Mouse (Mus musculus): ENCODE data around the gene Prkag2.

Prkag2 gene

DNA sequence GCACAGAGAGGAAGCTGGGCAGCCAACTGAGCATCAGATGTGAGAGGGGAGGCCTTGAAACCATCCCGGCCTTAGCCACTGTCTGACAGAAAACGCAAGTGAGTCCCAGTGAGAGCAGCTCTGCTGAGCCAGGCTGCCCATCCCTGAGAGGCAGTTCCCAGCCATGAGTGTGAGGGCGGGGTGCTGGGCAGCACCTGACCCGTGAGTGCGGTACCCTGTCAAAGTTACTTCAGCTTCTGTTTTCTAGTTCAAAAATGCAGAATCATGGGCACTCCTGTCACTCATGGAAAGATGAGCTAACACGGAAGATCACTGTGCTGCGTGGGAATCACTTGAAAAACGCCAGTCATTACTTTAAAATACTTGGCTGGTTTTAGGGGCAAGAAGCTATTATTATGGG, 49.6 kb downstream of the Prkag2 start:
- no peak for DNase-seq (ENCODE audit: low read depth in 2 of 2, low spot score in 2 of 2)

DNA sequence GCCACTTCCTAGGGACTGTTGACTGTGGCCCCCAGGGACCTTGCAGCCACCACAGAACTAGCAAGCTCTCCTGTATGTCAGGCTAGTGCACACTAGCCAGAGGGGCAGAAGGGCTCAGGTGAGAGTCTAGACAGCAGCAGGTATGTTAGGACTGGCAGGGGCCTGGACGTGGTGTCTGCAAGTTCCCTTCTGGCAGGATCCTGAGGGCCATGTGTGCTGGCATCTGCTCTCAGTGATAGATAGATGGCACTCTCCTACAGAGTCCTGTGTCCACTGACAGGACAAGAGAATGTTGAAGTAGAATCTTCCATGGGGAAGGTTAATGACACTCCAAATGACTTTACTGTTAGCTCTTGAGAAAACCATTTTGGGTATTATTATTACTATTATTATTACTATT, 52.8 kb downstream of the Prkag2 start:
- DNase-seq (ENCODE audit: low read depth in 2 of 2, low spot score in 2 of 2): no peak

DNA sequence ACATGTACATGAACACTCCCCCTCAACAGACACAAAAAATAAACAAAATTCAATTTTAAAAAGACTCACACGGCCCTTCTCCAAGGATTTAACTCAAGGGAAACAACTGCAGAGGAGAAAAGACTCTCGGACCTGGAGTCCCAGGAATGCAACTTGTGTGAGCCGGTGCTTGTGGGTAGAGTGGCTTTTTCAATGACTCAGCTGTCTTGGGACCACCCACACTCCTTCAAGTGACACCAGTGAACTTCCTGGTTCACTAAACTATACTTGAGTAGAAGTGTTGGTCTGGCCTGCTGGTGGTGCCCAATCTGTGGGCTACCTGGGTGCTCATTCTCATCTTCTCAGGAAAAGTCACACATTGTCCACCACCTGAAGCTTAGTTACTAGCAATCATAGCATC, 53.7 kb downstream of the Prkag2 start:
- no peak for DNase-seq (ENCODE audit: low read depth in 2 of 2, low spot score in 2 of 2)

DNA sequence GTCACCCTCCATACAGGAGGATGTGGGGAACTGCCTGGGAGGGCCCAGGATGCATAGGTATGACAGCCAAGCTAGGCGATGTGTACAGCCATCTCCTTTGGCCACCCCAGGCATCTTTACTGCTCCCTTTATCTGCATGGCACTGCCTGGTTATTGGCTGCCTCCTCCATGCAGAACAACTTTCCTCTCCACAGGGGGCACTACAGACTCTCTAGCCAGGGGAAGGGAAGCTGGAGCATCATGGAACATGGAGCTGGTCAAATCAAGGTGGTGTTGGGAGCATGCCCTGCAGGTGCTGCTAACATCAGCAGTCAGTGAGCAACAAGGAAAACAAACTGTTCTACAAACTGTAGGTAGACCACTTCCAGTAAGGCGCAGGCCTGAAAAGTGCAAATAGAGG, 56.4 kb downstream of the Prkag2 start:
- DNase-seq (ENCODE audit: low read depth in 2 of 2, low spot score in 2 of 2): no peak

DNA sequence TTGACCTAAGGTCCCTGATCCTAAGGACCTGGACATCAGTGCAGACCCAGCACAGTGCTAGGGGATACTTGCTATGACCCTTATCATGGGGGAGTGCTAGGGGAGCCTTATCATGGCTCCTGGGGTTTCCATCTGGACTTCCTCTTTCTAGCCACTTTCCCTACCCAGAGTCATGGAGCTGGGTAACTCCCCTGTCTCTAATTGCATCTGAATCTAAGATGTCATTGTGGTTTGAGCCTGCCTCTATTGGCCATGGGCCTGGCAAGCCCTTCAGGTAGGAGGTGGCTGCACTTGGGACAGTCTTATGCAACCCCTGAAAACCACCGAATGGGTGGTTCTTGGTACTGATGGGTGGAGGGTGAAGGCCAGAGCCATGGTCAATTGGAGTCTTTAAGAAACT, 58.5 kb downstream of the Prkag2 start:
- DNase-seq (ENCODE audit: low read depth in 2 of 2, low spot score in 2 of 2): no peak

DNA sequence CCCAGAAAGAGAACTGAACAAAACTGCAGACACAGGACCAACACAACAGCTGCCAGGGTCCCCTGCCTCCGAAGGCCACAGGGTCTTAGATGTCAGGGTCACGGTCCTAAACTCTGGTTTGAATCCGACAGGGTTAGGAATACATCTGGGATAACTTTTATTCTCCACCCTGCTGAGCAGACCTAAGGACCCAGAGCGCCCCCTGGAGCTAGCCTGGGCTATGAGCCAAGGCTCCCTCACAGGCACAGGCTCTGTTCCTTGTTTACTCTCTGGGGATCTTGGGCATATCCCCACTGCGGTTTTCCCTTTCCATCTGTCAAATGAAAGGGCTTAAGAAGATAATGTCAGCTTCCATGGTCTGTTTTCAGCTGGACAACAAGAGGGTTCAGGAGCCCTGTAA, 59.1 kb downstream of the Prkag2 start:
- no peak for DNase-seq (ENCODE audit: low read depth in 2 of 2, low spot score in 2 of 2)

DNA sequence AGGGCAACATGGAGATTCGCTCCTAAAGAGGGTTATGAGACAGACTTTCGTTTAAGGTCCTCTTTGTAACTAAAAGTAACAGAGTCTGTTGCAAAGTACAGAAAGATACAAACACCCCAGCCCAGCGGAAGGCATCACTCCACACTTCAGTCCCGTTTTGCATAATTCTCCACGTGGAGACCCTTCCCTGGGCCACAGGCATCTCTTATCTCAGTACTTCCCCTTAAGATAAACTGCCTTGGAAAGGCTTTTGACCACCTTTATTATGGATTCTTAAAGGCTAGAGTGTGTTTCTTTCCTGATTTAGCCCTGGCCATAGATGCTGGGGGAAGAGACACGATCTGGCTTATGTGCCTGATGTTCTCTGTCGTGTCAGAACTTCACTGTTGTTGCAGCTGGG, 59.5 kb downstream of the Prkag2 start:
- DNase-seq (ENCODE audit: low read depth in 2 of 2, low spot score in 2 of 2): no peak

DNA sequence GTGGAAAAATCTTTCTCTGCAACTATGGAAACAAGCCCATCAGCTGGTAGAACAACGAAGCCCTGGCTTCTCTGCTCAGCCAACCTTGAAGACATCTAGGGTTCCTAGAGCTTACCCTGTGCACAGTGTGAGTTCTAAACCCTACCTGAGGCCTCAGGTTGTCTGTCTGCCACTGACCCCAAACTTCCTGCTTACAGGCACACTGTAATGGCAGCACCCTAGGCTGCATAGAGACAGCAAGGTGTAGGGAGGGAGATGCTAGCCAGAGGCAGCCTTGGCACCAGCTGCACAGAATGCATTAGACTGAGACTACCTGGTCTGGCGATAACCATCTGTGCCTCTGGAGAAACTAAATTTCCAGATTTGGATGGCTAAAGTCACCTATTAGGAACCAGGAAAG, 61.6 kb downstream of the Prkag2 start:
- DNase-seq (ENCODE audit: low read depth in 2 of 2, low spot score in 2 of 2): no peak

DNA sequence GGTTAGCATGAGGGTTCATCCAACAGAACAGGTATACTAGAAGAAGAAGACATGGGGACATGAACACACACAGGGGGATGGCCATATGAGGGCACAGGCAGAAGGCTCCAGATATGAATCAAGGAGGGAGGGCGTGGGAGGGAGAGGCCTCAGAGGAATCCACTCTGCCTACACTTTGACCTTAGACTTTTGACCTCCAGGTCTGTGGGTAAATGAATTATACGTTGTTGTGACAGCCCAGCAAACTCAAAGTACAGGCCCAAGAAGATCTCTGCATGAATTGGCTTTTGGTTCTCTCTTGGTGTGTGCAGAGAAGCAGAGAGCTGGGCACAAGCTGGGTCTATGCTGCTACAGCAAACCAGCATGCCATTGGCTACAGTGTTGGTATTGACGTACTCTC, 65.1 kb downstream of the Prkag2 start:
- no peak for DNase-seq (ENCODE audit: low read depth in 2 of 2, low spot score in 2 of 2)

DNA sequence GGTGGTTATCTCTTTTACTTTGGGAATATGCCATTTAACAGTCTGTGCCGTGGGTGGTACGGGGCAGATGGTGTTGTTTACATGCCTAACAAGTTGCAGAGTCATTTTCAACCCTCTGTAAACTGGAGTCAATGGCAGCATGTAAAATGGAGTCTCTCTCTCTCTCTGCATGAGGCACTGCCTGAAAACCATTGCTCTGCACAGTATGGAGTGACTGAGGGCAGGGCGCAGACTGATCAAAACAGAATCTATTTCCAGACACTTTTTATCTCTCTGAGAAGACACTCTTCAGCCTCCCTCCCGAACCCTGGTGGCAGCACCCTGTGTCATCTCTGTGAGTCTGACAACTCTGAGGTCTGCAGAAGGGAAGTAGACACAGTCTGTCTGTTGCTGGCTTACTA, 69.0 kb downstream of the Prkag2 start:
- DNase-seq (ENCODE audit: low read depth in 2 of 2, low spot score in 2 of 2): no peak

DNA sequence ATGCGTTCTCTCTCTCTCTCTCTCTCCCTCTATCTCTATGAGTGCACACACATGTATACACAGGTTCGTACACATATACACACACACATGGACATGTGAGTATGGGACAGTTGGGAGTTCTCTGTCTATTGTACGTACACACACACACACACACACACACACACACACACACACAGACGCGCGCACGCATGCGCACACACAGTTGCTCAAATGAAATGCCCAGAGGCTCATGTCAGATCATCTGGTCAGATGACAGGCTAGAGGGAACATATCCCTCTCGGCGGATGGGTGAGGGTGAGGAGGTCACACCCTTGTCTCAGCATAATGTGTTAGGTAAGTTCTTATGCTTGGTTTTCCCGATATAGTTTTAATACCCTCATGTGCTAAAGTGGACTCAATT, 69.4 kb downstream of the Prkag2 start:
- no peak for DNase-seq (ENCODE audit: low read depth in 2 of 2, low spot score in 2 of 2)

DNA sequence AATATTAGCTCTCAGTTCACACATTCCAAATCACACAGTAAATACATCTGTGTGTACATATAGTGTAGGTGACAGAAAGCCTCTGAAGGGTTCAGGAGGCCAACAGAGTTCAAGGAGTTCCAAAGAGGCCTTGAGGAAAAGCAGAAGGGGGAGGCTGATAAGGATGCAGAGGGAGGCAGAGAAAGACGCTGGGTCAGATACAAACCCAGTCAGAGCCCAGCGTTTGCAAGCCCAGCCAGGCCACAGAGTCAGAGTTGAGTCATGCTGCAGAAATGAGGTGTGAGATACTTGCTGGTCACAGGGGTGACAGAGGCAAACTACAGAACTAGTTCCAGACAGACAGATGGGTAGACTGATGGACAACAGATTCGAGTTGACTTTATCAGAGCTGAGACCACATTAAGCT, 70.2 kb downstream of the Prkag2 start:
- DNase-seq (ENCODE audit: low read depth in 2 of 2, low spot score in 2 of 2): no peak

DNA sequence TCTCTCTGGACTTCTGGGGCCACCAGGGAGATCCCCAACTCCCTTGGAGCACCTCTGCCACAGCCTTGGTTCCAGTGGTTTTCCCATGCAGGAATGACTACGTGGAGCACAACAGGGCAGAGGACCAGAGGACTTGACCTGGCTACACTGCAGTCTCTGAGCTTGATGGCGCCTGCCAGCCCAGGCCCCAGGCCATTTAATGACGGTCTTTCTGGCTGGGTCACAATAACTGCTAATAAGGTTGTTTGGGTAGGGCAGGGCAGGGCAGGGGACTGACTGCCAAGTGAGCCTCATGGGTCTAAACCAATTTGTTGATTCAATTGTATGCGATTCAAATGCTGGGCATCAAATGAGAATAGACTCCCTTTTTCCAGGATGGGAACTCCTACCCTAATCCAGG, 72.8 kb downstream of the Prkag2 start:
- no peak for DNase-seq (ENCODE audit: low read depth in 2 of 2, low spot score in 2 of 2)

DNA sequence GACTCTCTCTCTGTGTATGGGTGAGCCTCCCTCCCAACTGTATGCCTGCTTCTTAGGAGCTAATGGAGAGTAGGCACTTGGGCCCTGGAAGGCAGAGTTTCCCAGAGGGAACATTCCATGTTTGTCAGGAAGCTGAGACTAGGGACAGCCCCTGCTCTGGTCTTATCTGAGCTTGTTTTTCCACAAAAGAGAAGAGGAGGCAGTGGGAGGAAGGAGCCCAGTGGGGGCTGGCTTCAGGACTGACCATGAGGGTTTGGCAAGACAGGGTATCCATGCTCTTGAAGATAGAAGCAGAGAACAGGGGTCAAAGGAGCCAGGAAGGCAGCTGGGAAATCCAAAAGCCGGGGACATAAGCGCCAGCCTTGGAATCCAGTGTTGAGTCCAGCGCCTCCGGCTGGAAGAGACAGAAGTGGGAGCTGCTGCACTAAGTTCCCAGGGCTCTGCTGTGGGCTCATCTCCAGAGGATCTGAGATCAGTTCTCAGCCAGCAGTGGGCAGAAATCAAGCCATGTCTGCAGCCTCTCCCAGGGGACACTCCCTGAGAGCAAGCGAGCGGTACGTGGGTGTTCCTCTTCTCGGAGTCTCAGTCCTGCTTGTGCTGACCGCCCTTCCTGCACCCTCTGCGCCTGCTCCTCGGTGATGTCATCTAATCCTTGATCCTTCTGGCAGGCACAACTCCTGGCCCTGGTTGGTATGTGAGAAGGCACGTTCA, 75.0 kb downstream of the Prkag2 start:
- no peak for DNase-seq (ENCODE audit: low read depth in 2 of 2, low spot score in 2 of 2)

DNA sequence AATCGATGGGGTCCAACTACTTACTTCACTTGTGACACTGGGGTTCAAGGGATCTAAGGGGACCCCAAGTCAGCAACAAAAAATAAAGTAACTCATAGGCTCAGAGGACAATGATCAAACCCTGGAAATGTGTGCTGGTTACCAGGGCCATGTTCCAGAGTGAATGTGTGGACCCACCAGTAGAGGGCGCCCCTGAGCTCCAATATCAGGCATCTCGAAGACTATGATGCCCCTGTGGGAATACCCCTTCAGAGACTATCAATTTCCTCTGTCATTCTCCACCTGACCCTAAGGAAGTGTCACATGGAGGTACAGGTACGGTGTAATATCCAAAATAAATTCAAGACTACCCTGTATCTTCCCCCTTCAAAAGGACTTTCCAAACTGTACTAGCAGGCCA, 77.5 kb downstream of the Prkag2 start:
- DNase-seq (ENCODE audit: low read depth in 2 of 2, low spot score in 2 of 2): peak; percentile 28 to 54

DNA sequence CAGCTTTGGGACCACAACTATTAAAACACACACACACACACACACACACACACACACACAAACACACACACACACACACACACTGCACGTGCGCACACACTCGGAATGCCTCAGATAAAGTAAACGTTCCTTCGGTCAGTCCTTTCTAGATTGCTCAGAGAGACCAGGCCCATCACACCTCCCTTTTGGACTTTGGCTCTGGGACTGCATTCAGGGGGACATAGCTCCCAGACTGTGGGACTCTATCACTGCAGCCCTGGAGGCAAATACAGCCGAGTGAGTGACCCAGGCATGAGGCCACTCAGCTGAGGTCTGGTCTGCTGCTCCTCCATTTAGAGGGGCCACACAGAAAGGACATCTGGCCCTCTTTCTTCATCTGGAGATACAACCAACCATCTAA, 81.2 kb downstream of the Prkag2 start:
- DNase-seq (ENCODE audit: low read depth in 2 of 2, low spot score in 2 of 2): no peak

DNA sequence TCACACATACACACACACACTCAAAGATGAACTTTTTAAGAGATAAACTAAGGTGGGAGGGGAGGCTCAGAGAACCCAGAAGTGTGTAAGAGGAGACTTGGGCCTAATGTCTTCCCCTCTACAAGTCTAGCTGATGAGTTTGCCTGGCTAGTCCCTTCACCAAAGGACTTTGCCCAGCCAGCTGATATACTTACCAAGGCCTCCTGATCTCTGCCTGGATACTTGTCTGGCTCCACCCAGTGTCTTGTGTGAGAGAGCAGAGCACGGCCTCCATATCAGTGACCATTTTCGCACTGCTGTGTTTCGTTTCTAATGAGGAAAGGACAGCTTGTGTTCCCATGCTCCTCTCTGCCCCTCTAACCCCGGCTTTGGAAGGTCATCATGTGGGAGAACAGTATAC, 88.3 kb downstream of the Prkag2 start:
- DNase-seq (ENCODE audit: low read depth in 2 of 2, low spot score in 2 of 2): no peak

DNA sequence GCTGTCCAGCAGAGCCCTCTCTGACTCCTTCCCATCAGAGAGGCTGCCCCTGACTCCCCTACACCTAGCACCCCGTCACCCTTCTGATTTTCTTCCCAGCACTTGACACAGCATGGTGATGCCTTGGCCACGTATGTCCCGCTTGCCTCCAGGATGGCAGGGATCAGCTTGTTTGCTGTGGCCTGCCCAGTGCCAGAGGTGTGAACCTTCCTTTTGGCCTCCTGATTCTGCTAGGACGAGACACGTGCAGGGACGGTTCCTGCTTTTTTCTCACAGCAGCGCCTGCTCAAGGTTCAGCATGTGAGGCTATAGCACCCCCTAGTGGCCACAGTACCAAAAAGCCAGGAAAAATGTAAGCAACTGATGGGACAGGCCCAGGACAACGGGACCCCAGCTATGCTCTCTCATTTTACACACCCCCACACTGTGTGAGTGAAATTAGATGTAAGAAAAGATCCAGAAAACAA, 89.4 kb downstream of the Prkag2 start:
- peak; percentile 71 for DNase-seq (ENCODE audit: low read depth in 2 of 2, low spot score in 2 of 2)

DNA sequence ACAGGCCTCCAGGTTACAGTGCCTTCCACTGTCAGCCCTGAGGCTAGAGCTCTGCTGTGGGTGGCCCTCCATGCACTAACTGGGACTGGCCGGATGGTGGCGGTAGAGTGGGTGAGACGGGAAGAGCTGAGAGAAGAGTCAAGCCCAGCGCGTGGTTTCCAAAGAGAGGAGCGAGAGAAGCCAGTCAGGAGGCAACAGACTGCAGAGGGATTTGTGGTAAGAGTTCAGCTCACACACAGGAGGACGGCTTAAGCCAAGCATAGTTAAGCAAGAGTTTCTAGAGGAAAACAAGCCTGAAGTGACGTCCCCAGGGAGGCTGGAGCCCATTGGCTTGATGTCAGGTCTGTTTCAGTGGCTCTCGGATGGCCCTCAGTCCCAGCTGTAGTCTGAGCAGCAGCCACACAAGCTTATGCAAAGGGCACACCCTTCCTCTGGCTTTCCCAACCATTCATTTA, 90.0 kb downstream of the Prkag2 start:
- DNase-seq (ENCODE audit: low read depth in 2 of 2, low spot score in 2 of 2): peak; percentile 71 to 83

DNA sequence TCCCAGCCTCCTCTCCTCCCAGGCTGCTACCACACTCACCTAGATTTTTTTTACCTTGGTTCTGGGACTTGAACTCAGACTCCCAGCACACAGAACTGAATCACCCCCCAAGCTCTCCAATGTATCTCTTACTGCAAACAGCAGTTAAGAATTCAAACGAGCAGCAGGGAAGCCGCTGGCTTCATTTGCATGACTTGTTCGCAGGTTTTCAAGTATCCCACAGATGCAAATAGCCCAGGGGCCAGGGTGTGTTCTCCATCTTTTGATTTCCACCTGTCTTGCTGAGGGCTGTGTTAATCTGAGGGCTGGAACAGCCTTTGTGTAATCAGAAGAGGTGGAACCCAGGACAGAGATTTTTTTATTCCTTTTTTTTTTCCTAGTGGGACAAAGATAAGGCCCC, 90.7 kb downstream of the Prkag2 start:
- DNase-seq (ENCODE audit: low read depth in 2 of 2, low spot score in 2 of 2): no peak

DNA sequence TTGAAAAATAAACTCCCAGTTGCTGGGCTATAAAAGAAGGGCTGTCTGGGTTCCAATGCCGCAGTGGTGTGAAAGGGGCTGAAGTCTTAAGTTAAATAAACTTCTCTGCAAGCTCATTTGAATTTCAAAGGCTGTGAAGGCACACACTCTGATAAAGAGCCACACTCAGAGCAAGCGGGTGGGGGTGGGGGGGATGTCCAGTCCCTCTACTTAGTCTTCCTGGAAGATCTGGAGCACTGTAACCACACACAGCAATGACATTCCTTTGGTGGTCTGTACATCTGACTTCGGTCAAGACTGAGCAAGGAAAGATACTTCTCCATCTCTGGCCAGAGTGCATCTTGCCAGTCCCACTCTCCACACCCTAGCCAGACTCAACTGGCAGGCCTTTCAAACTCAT, 91.5 kb downstream of the Prkag2 start:
- no peak for DNase-seq (ENCODE audit: low read depth in 2 of 2, low spot score in 2 of 2)

DNA sequence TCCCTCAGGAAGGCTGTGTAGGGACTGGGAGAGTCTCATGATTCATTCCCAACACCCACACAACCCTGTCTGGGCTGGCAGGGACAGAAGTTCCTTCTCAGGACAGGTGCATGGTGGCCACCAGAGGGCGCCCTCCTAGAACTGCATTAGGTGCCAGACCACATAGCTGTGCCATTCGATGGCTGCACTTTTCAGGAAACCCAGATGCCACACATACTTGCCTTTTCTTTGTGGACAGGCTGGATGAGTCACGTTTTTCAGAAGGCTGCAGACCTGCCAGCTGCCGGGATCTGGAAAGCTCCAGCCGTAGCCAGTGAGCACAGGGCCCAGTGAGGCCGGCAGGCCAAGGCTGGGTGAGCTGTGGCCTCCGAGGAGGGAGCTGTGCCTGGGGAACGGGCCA, 93.6 kb downstream of the Prkag2 start:
- peak; percentile 52 to 59 for DNase-seq (ENCODE audit: low read depth in 2 of 2, low spot score in 2 of 2)

DNA sequence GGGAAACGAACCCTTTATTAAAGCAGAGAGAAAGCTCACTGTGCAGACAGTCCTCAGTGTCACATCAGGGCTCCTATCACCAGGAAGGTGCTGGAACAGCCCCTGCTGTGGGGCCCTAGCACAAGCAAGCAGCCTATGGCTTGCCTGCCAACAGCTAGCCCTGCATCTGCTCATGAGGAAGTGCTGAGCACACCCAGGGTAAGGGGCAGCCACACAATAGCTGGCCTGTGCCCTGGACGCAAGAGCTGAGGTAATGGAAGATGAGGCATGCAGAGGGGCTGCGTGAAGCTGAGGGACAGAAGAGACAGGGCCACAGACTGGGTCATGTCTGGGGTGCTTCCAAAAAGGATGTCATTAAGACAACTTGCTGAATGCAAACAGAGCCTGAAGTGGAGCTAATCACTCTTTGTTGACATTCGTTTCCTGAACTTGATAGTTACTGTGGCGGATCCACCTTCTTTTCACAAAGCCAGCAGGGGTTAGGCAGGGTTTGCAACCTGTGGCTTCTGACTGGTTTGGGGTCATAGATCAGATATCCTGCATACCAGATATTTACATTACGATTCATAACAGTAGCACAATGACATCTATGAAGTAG, 94.8 kb downstream of the Prkag2 start:
- DNase-seq (ENCODE audit: low read depth in 2 of 2, low spot score in 2 of 2): no peak

Measured in CD8-positive naive resting alpha-beta T cell, adult 2 months (primary cell).